In the genomic region with DNA sequence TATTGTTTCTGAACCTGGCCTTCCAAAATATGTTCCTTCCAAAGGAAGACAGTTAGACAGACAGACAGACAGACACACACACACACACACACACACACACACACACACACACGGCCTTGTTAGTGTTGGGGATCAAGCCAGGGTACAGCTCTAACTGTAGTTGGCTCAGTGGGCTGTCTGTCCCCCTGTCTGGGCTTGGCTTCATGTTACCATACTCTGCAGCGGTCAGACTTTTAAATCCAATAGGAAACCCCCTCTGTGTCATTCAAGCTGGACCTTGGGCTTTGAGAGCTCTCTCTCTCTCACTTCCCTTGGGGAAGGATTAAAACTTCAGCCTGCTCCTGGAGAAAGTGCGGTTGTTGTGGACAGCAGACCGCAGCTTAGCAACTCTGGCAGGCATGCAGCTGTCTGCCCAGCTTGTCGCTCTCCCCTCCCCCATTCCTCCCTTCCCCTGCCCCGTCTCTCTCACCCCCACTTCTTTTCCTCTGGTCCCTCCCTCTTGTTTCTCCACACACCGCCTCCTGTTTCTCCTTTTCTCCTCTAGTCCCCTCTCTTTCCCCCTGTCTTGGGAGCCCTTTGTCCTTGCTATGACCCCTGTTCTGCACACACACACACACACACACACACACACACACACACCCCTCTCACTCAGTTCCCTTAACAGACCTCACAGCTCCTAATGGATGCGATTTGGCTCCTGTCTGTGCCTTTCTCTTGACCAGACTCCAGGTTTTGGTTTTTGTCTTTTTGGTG, we compare ENCODE assay signal across 8 mouse cellular contexts. TPM values are rescaled to one million over a fixed set of nuclear protein-coding genes. Genes with fewer than 3 reads are reported as not detected.
DNase-seq lines count a peak whose midpoint lies in the region; ATAC-seq and TF ChIP-seq lines count a peak whose summit lies in the region.

No protein-coding gene starts in this region.

- TF ChIP-seq CTCF in lung, adult 2 months (IDR thresholded peaks at IDR 0.05; ENCODE audit: insufficient read depth, low read length) = no peak

- no peaks in the 10 kb centered on the region for H3K27me3 ChIP-seq in kidney, embryonic 15.5 days
- H3K27me3 ChIP-seq in stomach, embryonic 16.5 days (ENCODE audit: control insufficient read depth, insufficient read depth, low read length) = no peaks in the 10 kb centered on the region

- peak; percentile 56 to 75 for DNase-seq in lung, adult 18-20 months
- no peak for DNase-seq in lung, adult 2 months
- DNase-seq in cerebellum, adult 11 months = no peak

- peak overlapping the region; percentile 76 for H3K27ac ChIP-seq in brown adipose tissue, adult 24 weeks (replicated peaks; ENCODE audit: low read depth, low read length)
- peak overlapping the region; percentile 83 for H3K27ac ChIP-seq in kidney, embryonic 15.5 days
- peak overlapping the region; percentile 27 for H3K27ac ChIP-seq in macrophage
- peak overlapping the region; percentile 84 for H3K27ac ChIP-seq in stomach, embryonic 16.5 days (ENCODE audit: low read length)

- H3K4me1 ChIP-seq in lung, adult 2 months (ENCODE audit: control insufficient read depth, insufficient read depth, low read length) = peaks cover 17% of the 10 kb centered on the region
- H3K4me1 ChIP-seq in brown adipose tissue, adult 24 weeks (ENCODE audit: control insufficient read depth, insufficient read depth, insufficient read length, low read length) = peaks cover 54% of the 10 kb centered on the region
- peaks cover 61% of the 10 kb centered on the region for H3K4me1 ChIP-seq in kidney, embryonic 15.5 days
- H3K4me1 ChIP-seq in stomach, embryonic 16.5 days (ENCODE audit: control insufficient read depth, insufficient read depth, low read length) = peaks cover 34% of the 10 kb centered on the region

- peaks cover 83% of the 10 kb centered on the region for H3K79me2 ChIP-seq in macrophage (ENCODE audit: inconsistent target)

- H3K4me2 ChIP-seq in kidney, embryonic 15.5 days = peak overlapping the region; percentile 36
- H3K4me2 ChIP-seq in stomach, embryonic 16.5 days (ENCODE audit: low read depth, low read length) = peak overlapping the region; percentile 20

- peaks cover 5% of the 10 kb centered on the region for H3K36me3 ChIP-seq in kidney, embryonic 15.5 days
- H3K36me3 ChIP-seq in macrophage (ENCODE audit: inconsistent target) = no peaks in the 10 kb centered on the region
- H3K36me3 ChIP-seq in stomach, embryonic 16.5 days (ENCODE audit: control insufficient read depth, insufficient read depth, low read length) = no peaks in the 10 kb centered on the region

- whole genome bisulfite sequencing in lung, adult 2 months = 7% methylated on average over 8 of the region's 8 CpGs
- whole genome bisulfite sequencing in kidney, embryonic 15.5 days = 3% methylated on average over 8 of the region's 8 CpGs
- 10% methylated on average over 6 of the region's 8 CpGs for WGBS in macrophage (ENCODE audit: missing documents)
- 6% methylated on average over 8 of the region's 8 CpGs for WGBS in stomach, embryonic 16.5 days

- no peaks in the 10 kb centered on the region for H3K9me3 ChIP-seq in kidney, embryonic 15.5 days (replicated peaks)
- H3K9me3 ChIP-seq in stomach, embryonic 16.5 days (replicated peaks; ENCODE audit: control insufficient read depth, low read length) = no peaks in the 10 kb centered on the region

- peak; percentile 88 for ATAC-seq in granulocyte monocyte progenitor cell, adult 5-6 weeks (replicated peaks; ENCODE audit: poor library complexity, severe bottlenecking)
- peak; percentile 75 for ATAC-seq in kidney, embryonic 15.5 days (replicated peaks; ENCODE audit: low FRiP score)
- ATAC-seq in stomach, embryonic 16.5 days (ENCODE audit: insufficient read depth, low FRiP score) = peak; percentile 80

- no peak overlapping the region for H3K9ac ChIP-seq in kidney, embryonic 15.5 days
- H3K9ac ChIP-seq in stomach, embryonic 16.5 days (ENCODE audit: low read length) = no peak overlapping the region; the same call in 1 of the 2 replicates

- no peak overlapping the region for H3K4me3 ChIP-seq in lung, adult 2 months (replicated peaks; ENCODE audit: extremely low read depth, low read depth, low read length)
- H3K4me3 ChIP-seq in brown adipose tissue, adult 24 weeks (ENCODE audit: insufficient read depth, low read depth, low read length) = no peak overlapping the region
- no peak overlapping the region for H3K4me3 ChIP-seq in kidney, embryonic 15.5 days (replicated peaks)
- H3K4me3 ChIP-seq in macrophage (ENCODE audit: inconsistent target) = no peak overlapping the region
- no peak overlapping the region for H3K4me3 ChIP-seq in stomach, embryonic 16.5 days (replicated peaks; ENCODE audit: low read length)

- TF ChIP-seq POLR2A in lung, adult 2 months (IDR thresholded peaks at IDR 0.05; ENCODE audit: borderline replicate concordance, extremely low read depth, low read depth, low read length) = no peak

RNA-seq across cellular contexts. Expression of gene Trak1, which starts 34.8 kb away (rescaled TPM):
- polyA plus RNA-seq in lung, adult 2 months (2012; rRNA removed) = 73.9 and 88.5 TPM in 2 replicates
- 64.3 and 66.0 TPM in 2 replicates for polyA plus RNA-seq in brown adipose tissue, adult 24 weeks (2012; ENCODE audit: insufficient read depth, insufficient read length, missing spikeins)
- total RNA-seq in granulocyte monocyte progenitor cell, adult 5-6 weeks (2014; fragmentation: Nextera tagmentation) = 29.7 and 42.5 TPM in 2 replicates
- total RNA-seq in granulocyte monocyte progenitor cell, adult 5-6 weeks (2017) = 15.9 and 25.3 TPM in 2 replicates
- 15.1 and 18.7 TPM in 2 replicates for polyA plus RNA-seq in kidney, embryonic 15.5 days (2015; fragmentation: Nextera tagmentation; extraction: Ambion mirVana)
- total RNA-seq in macrophage (2018; cell fraction: chromatin; rRNA removed) = 100 to 1,000 TPM; 175 to 281 (median 222) TPM
- 10 to 100 TPM; 48.6 to 71.4 (median 54.7) TPM for total RNA-seq in macrophage (2018; cell fraction: cytosol; rRNA removed)
- total RNA-seq in macrophage (2018; cell fraction: nucleus; rRNA removed) = 100 to 1,000 TPM in 25 of 26 experiments, 10 to 100 TPM in 1; 94.9 to 207 (median 141) TPM
- polyA plus RNA-seq in macrophage (2018) = 30.9 to 32.9 TPM (median 32.9 TPM) in 3 replicates
- 24.1 and 25.1 TPM in 2 replicates for polyA plus RNA-seq in stomach, embryonic 16.5 days (2015; fragmentation: Nextera tagmentation; extraction: Ambion mirVana)

RNA-seq across cellular contexts. Expression of gene Ulk4, which starts 55.1 kb away (rescaled TPM):
- 10.6 and 14.9 TPM in 2 replicates for polyA plus RNA-seq in lung, adult 2 months (2012; rRNA removed)
- 4.4 TPM in 1 of 2 replicates, not detected in the other for polyA plus RNA-seq in brown adipose tissue, adult 24 weeks (2012; ENCODE audit: insufficient read depth, insufficient read length, missing spikeins)
- total RNA-seq in granulocyte monocyte progenitor cell, adult 5-6 weeks (2014; fragmentation: Nextera tagmentation) = 1.4 TPM in 1 of 2 replicates, not detected in the other
- 2.6 and 3.2 TPM in 2 replicates for total RNA-seq in granulocyte monocyte progenitor cell, adult 5-6 weeks (2017)
- 145 and 164 TPM in 2 replicates for polyA plus RNA-seq in kidney, embryonic 15.5 days (2015; fragmentation: Nextera tagmentation; extraction: Ambion mirVana)
- total RNA-seq in macrophage (2018; cell fraction: chromatin; rRNA removed) = 10 to 100 TPM in 3 of 26 experiments, 1 to 10 TPM in 22, under 1 TPM in 1; 0.92 to 10.8 (median 6.6) TPM
- 1 to 10 TPM in 1 of 26 experiments, under 1 TPM in 25; 0.33 to 1.5 (median 0.57) TPM for total RNA-seq in macrophage (2018; cell fraction: cytosol; rRNA removed)
- total RNA-seq in macrophage (2018; cell fraction: nucleus; rRNA removed) = 1 to 10 TPM in 24 of 26 experiments, under 1 TPM in 2; 0.52 to 3.7 (median 2.2) TPM
- polyA plus RNA-seq in macrophage (2018) = 0.25 to 2.2 TPM (median 1.1 TPM) in 3 replicates
- polyA plus RNA-seq in stomach, embryonic 16.5 days (2015; fragmentation: Nextera tagmentation; extraction: Ambion mirVana) = 124 and 156 TPM in 2 replicates

Comparison
In these comparisons a context has a peak if more than half of its experiments do, and no peak if none do; other contexts are left out.
1. DNase-seq: peak in lung, adult 18-20 months (2 of 2); none in lung, adult 2 months (single experiment) and cerebellum, adult 11 months (single experiment).
2. H3K27ac ChIP-seq: peak in every context shown above with its lines; median percentile 84 in stomach, embryonic 16.5 days; 83 in kidney, embryonic 15.5 days; 76 in brown adipose tissue, adult 24 weeks; 27 in macrophage.
3. Peak in every context shown above with its lines, with median percentiles within 50 percentile points of each other: ATAC-seq.